In genomic region chr8:122678061-122678895, GRCm38 (mm10) we compare ENCODE assay signal across 8 mouse cellular contexts. TPM values are rescaled to one million over a fixed set of nuclear protein-coding genes. Genes with fewer than 3 reads are reported as not detected.
DNase-seq lines count a peak whose midpoint lies in the region; ATAC-seq and TF ChIP-seq lines count a peak whose summit lies in the region.

No protein-coding gene starts in this region.

- ATAC-seq in CD4-positive, CD25-positive, alpha-beta regulatory T cell, adult 4 months = peak; percentile 54
- ATAC-seq in forebrain, embryonic 12.5 days (ENCODE audit: low FRiP score) = peak; percentile 81
- peak; percentile 67 for ATAC-seq in heart, embryonic 16.5 days (replicated peaks; ENCODE audit: extremely low read depth, insufficient read depth, low FRiP score)
- ATAC-seq in neural tube, embryonic 15.5 days (ENCODE audit: low FRiP score) = peak; percentile 79

- DNase-seq in c-Kit-positive CD71-positive TER-119-positive erythroid progenitor cells, embryonic 14.5 days (ENCODE audit: low spot score) = peak; percentile 62
- peak; percentile 75 to 86 for DNase-seq in kidney, postnatal 25 days
- DNase-seq in lung, adult 2 months = peak; percentile 86
- peak; percentile 92 for DNase-seq in thymus, adult 2 months

- TF ChIP-seq CTCF in lung, adult 2 months (IDR thresholded peaks at IDR 0.05; ENCODE audit: insufficient read depth, low read length) = peak; percentile 29; the same call in 1 of the 2 replicates
- peak; percentile 99 for TF ChIP-seq CTCF in thymus, adult 2 months (IDR thresholded peaks at IDR 0.05; ENCODE audit: borderline replicate concordance, control insufficient read depth, extremely low read depth, insufficient read depth, low read length, poor library complexity)

- H3K4me3 ChIP-seq in forebrain, embryonic 12.5 days (replicated peaks) = peak overlapping the region; percentile 60
- H3K4me3 ChIP-seq in heart, embryonic 16.5 days (ENCODE audit: low read length) = peak overlapping the region; percentile 86
- peak overlapping the region; percentile 97 for H3K4me3 ChIP-seq in lung, adult 2 months (replicated peaks; ENCODE audit: extremely low read depth, low read depth, low read length)
- H3K4me3 ChIP-seq in neural tube, embryonic 15.5 days (replicated peaks) = peak overlapping the region; percentile 85
- H3K4me3 ChIP-seq in thymus, adult 2 months (ENCODE audit: control insufficient read depth, insufficient read depth, low read length) = peak overlapping the region; percentile 80

- H3K9me3 ChIP-seq in forebrain, embryonic 12.5 days = no peaks in the 10 kb centered on the region
- H3K9me3 ChIP-seq in heart, embryonic 16.5 days (replicated peaks; ENCODE audit: control insufficient read depth, low read length) = no peaks in the 10 kb centered on the region
- H3K9me3 ChIP-seq in neural tube, embryonic 15.5 days (replicated peaks) = no peaks in the 10 kb centered on the region

- H3K27ac ChIP-seq in forebrain, embryonic 12.5 days = peak overlapping the region; percentile 90
- peak overlapping the region; percentile 84 for H3K27ac ChIP-seq in heart, embryonic 16.5 days (ENCODE audit: low read length)
- H3K27ac ChIP-seq in neural tube, embryonic 15.5 days (replicated peaks) = peak overlapping the region; percentile 97
- H3K27ac ChIP-seq in thymus, adult 2 months (ENCODE audit: control insufficient read depth, insufficient read depth, low read length) = peak overlapping the region; percentile 23

- H3K4me1 ChIP-seq in forebrain, embryonic 12.5 days = peaks cover 45% of the 10 kb centered on the region
- H3K4me1 ChIP-seq in heart, embryonic 16.5 days (ENCODE audit: control insufficient read depth, insufficient read depth, low read length) = peaks cover 10% of the 10 kb centered on the region
- H3K4me1 ChIP-seq in lung, adult 2 months (ENCODE audit: control insufficient read depth, insufficient read depth, low read length) = peaks cover 12% of the 10 kb centered on the region
- H3K4me1 ChIP-seq in neural tube, embryonic 15.5 days = peaks cover 65% of the 10 kb centered on the region
- H3K4me1 ChIP-seq in thymus, adult 2 months (replicated peaks; ENCODE audit: control insufficient read depth, insufficient read depth, low read length) = peaks cover 53% of the 10 kb centered on the region

- peak overlapping the region; percentile 83 for H3K9ac ChIP-seq in forebrain, embryonic 12.5 days
- H3K9ac ChIP-seq in heart, embryonic 16.5 days (ENCODE audit: low read length) = peak overlapping the region; percentile 83
- peak overlapping the region; percentile 91 for H3K9ac ChIP-seq in neural tube, embryonic 15.5 days (replicated peaks)

- peak; percentile 53; the same call in 1 of the 2 replicates for TF ChIP-seq POLR2A in lung, adult 2 months (IDR thresholded peaks at IDR 0.05; ENCODE audit: borderline replicate concordance, extremely low read depth, low read depth, low read length)
- no peak; the same call in 1 of the 2 replicates for TF ChIP-seq POLR2A in thymus, adult 2 months (IDR thresholded peaks at IDR 0.05; ENCODE audit: control insufficient read depth, extremely low read depth, insufficient read depth, low read length, poor library complexity)

- H3K4me2 ChIP-seq in forebrain, embryonic 12.5 days = peak overlapping the region; percentile 89
- peak overlapping the region; percentile 99 for H3K4me2 ChIP-seq in heart, embryonic 16.5 days (ENCODE audit: low read depth, low read length)
- peak overlapping the region; percentile 82 for H3K4me2 ChIP-seq in neural tube, embryonic 15.5 days

- under 1% methylated on average over 94 of the region's 127 CpGs for WGBS in forebrain, embryonic 12.5 days
- WGBS in heart, embryonic 16.5 days = under 1% methylated on average over 112 of the region's 127 CpGs
- under 1% methylated on average over 117 of the region's 127 CpGs for WGBS in lung, adult 2 months
- under 1% methylated on average over 110 of the region's 127 CpGs for WGBS in neural tube, embryonic 15.5 days
- WGBS in thymus, adult 2 months = 3% methylated on average over 125 of the region's 127 CpGs

- no peaks in the 10 kb centered on the region for H3K36me3 ChIP-seq in forebrain, embryonic 12.5 days (replicated peaks)
- H3K36me3 ChIP-seq in heart, embryonic 16.5 days (ENCODE audit: control insufficient read depth, insufficient read depth) = no peaks in the 10 kb centered on the region
- no peaks in the 10 kb centered on the region for H3K36me3 ChIP-seq in neural tube, embryonic 15.5 days
- no peaks in the 10 kb centered on the region for H3K36me3 ChIP-seq in thymus, adult 2 months (ENCODE audit: control insufficient read depth, insufficient read depth, low read length)

- peaks cover 95% of the 10 kb centered on the region for H3K27me3 ChIP-seq in forebrain, embryonic 12.5 days
- peaks cover 53% of the 10 kb centered on the region for H3K27me3 ChIP-seq in heart, embryonic 16.5 days (ENCODE audit: control insufficient read depth, insufficient read depth, low read length)
- H3K27me3 ChIP-seq in neural tube, embryonic 15.5 days (replicated peaks) = 0 out of 2 replicates have a peak, but pooled peaks cover 6% of the 10 kb centered on the region
- H3K27me3 ChIP-seq in thymus, adult 2 months (ENCODE audit: control insufficient read depth, insufficient read depth, low read length) = no peaks in the 10 kb centered on the region

RNA-seq across cellular contexts. Expression of gene Cbfa2t3, which starts 20.6 kb away (rescaled TPM):
- under 1 TPM in 1 of 2 experiments, not detected in 1; 0.25 TPM for polyA plus RNA-seq in CD4-positive, CD25-positive, alpha-beta regulatory T cell, adult 4 months (2017; shearing (Covaris generic))
- polyA plus RNA-seq in forebrain, embryonic 12.5 days (2016; fragmentation: Nextera tagmentation; extraction: Ambion mirVana) = 12.2 and 12.4 TPM in 2 replicates
- 4.6 and 4.8 TPM in 2 replicates for polyA plus RNA-seq in heart, embryonic 16.5 days (2015; fragmentation: Nextera tagmentation; extraction: Ambion mirVana)
- 40.0 and 45.7 TPM in 2 replicates for polyA plus RNA-seq in lung, adult 2 months (2012; rRNA removed)
- polyA plus RNA-seq in neural tube, embryonic 15.5 days (2015; fragmentation: Nextera tagmentation; extraction: Ambion mirVana) = 14.4 and 16.8 TPM in 2 replicates
- 62.3 and 76.8 TPM in 2 replicates for polyA plus RNA-seq in thymus, adult 2 months (2012; rRNA removed)

RNA-seq across cellular contexts. Expression of gene Pabpn1l, which starts 55.7 kb away (rescaled TPM):
- polyA plus RNA-seq in CD4-positive, CD25-positive, alpha-beta regulatory T cell, adult 4 months (2017; shearing (Covaris generic)) = not detected
- not detected in 2 replicates for polyA plus RNA-seq in forebrain, embryonic 12.5 days (2016; fragmentation: Nextera tagmentation; extraction: Ambion mirVana)
- not detected in 2 replicates for polyA plus RNA-seq in heart, embryonic 16.5 days (2015; fragmentation: Nextera tagmentation; extraction: Ambion mirVana)
- not detected in 2 replicates for polyA plus RNA-seq in lung, adult 2 months (2012; rRNA removed)
- polyA plus RNA-seq in neural tube, embryonic 15.5 days (2015; fragmentation: Nextera tagmentation; extraction: Ambion mirVana) = 0.14 TPM in 1 of 2 replicates, not detected in the other
- 0.20 and 0.42 TPM in 2 replicates for polyA plus RNA-seq in thymus, adult 2 months (2012; rRNA removed)

Comparison
In these comparisons a context has a peak if more than half of its experiments do, and no peak if none do; other contexts are left out.
1. Peak in every context shown above with its lines: DNase-seq, ATAC-seq, H3K4me3 ChIP-seq and H3K27ac ChIP-seq.
2. H3K27ac ChIP-seq: peak in every context shown above with its lines; median percentile 97 in neural tube, embryonic 15.5 days; 90 in forebrain, embryonic 12.5 days; 84 in heart, embryonic 16.5 days; 23 in thymus, adult 2 months.